Mouse (Mus musculus) adrenal gland, adult 18-20 months (tissue): ENCODE measurements at regions not wholly inside any gene's neighbourhood (a gene's known extent, or its start where the extent isn't known, plus 50 kb on each side); places are given as distances from the start of the nearest gene placed in this dataset.

Experiments
- DNase-seq, 2 experiments: peaks; one replicate each; pipeline ENCODE4 v3.0.0; 2021 to 2022; ENCODE audit warnings: low spot score in 2 of 2

DNA sequence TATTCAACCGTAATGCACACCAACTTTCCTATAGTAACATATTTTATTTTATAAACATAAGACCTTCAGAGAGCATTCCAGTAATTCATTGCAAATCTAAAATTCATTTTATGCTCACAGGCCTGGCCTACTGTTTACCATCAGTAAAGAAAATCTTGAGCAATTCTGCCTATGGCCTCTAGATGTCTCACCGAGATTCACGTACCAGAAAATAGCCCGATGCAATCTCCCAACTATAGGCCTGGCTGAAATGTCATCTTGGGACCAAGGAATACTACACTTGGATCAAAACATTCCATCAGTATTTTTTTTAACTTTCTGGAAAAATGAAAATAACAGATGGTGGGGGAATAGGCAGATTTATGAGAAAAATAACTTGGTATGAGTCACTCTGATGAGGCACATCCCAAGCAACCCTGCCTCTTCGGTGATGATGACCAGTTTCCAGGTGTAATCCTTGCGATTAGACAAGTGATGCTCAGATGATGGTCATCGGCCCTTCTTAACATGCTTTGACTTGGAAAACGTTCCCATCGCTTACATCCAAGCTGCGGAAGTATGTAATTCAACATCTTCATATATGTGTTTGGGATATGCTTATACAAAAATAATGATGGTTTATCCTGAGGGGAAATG, 439.9 kb downstream of the Nyap2 start:
- DNase-seq: no peak

GRCm38 (mm10) chr1:81520420-81521273, 443.9 kb downstream of the Nyap2 start:
- no peak for DNase-seq

DNA sequence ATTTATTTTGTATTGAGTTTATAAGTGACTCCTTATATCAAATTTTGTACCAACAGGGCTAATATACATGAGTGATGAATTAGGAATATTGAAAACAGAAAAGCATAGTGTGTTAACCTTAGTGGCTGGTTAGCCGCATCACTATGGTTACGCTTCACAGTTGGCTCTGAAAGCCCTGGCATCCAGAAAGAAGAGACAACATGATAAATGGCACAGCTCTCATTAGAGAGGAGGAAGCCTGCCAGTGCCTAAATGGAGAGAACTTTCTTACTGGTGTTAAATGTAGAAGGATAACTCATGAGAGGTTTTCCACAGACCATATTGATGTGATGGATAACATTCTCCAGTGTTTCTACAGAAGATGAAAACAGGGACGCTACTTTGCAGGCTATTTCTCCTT, 446.2 kb downstream of the Nyap2 start:
- DNase-seq: no peak

DNA sequence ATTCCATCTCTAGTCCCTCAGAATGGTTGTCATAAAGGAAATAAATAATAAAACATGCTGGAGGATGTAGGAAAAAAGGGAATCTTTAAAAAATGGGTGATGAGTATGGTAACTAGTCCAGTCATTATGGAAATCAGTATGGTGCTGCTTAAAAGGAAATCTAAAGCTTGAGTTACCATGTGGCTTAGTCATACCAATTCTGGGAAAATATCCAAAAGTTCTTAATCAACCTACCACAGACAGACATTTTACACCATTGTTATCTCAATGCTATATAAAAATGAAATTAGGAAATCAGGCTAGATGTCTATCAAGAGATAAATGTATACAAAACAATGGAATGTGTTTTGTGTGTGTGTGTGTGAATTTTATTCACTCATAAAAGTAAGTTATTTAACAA, 449.1 kb downstream of the Nyap2 start:
- no peak for DNase-seq

GRCm38 (mm10) chr1:81537836-81538235, 461.1 kb downstream of the Nyap2 start:
- no peak for DNase-seq

- no peak for DNase-seq
These were observed 463.0 kb downstream of the Nyap2 start for GRCm38 (mm10) chr1:81539591-81540311.

GRCm38 (mm10) chr1:81548906-81549305, 472.2 kb downstream of the Nyap2 start:
- no peak for DNase-seq

- no peak for DNase-seq
These were observed 473.0 kb downstream of the Nyap2 start for GRCm38 (mm10) chr1:81549706-81550105.

- no peak for DNase-seq
These were observed 476.0 kb downstream of the Nyap2 start for GRCm38 (mm10) chr1:81552731-81553130.

- no peak for DNase-seq
These were observed 500.4 kb downstream of the Nyap2 start for GRCm38 (mm10) chr1:81576965-81577664.

DNA sequence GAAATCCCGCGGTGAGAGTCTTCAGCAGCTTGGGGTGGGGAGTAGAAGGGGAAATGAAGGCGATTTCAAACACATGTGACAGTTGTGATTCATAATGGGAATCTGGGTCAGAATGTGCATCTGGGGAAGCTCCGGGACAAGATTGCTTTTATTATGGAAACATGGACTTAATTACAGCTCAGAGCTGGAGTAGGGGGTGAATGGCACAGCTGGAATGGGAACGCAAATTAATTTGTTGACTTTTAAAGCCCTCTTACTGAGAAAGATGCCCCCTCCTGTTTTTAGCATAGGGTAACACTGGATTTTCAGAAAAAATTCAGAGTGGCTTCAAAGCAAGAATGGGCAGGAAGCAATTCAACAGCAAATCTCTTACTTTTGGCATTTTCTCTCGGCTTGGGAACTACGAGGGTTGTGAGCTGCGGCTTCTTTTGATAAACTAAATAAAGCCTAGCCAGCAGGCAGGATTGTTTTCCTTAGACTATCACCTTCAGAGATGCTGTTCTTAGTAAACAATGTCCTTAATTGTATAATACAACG, 501.0 kb downstream of the Nyap2 start:
- no peak for DNase-seq

- no peak for DNase-seq
These were observed 504.5 kb downstream of the Nyap2 start for GRCm38 (mm10) chr1:81581208-81581607.

- no peak for DNase-seq
These were observed 511.1 kb downstream of the Nyap2 start for GRCm38 (mm10) chr1:81587780-81588307.

DNA sequence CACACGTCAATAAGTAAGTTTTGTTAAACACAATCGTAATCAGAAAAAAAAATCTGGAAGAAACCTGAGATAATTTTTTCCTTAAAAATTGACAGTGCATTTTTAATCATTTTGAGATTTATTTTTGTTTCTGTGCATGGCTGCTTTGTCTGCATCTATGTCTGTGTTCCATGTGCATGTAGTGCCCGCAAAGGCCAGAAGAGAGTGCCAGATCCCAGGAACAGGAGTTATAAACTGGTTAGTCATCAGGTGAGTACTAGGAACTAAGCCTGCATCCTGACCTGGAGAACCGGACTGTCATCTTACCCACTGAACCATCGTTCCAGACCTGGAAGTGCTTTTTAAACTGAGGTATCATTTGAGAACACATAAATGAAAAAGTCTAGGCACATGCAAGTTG, 514.9 kb downstream of the Nyap2 start:
- no peak for DNase-seq

- no peak for DNase-seq
These were observed 516.8 kb downstream of the Nyap2 start for GRCm38 (mm10) chr1:81593280-81594182.

DNA sequence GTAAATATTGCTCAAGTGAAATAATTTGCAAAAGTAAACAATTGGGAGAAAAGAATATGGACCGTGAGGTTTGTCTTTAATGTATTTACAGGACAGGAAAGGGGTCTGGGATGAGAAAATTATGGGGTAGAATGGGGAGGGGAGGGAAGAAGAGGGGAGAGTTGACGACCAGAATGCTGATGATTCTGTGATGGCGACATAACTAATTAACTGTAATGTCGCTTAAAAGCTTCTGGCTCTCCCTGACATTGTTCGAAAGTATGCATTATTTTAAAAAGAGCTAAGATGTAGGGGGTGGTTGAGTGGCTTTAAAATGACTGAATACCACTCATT, 517.4 kb downstream of the Nyap2 start:
- DNase-seq: no peak

- DNase-seq: no peak
These were observed 517.9 kb downstream of the Nyap2 start for GRCm38 (mm10) chr1:81594606-81595005.

GRCm38 (mm10) chr1:81608772-81609171, 532.0 kb downstream of the Nyap2 start:
- DNase-seq: no peak

DNA sequence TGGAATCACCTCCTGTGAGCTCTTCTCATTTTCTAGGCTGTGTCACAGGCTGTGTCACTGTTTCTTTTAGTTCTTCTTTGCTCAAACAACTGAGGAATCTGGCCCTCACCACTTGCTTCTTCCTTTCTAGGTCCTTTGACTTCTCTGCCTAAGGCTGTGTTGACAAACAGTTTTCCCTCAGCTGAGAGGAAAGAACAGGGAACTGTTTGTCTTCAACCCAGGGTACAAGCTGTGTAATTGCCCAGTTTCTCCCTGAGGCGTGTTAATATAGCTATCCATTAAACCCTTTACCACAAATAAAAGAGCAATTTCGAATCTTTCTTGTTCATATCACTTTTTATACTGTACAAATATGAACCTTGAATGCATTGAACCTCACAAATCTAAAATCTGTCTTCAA, 542.1 kb downstream of the Nyap2 start:
- DNase-seq: no peak

DNA sequence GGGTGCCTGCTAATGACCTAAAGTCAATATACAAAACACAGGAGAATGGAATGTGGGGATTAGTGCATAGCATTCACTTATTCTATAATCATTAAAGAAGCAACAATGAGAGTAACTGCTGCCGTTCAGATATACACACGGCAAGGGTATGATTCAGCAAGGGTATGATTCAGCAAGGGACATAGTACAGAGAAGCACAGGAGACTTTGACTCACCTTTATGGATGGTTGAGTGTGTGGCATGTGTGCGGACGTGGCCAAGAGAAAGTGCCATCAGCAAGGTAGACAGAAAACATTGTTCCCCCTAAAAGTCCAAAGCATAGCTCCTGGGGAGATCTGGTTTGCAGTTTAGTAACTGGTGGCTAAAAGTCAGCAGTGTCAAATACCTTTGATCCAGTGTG, 547.4 kb downstream of the Nyap2 start:
- no peak for DNase-seq
